Mouse (Mus musculus) embryonic facial prominence, embryonic 15.5 days (tissue): ENCODE results near the gene Rdm1. TPM values are rescaled to one million over a fixed set of nuclear protein-coding genes. Genes with fewer than 3 reads are reported as not detected.
"Not testable (repeated sequence)": the region's sequence is repeated elsewhere in the genome, so short reads cannot be mapped to it uniquely, and the experiment has no call there.

ENCODE experiments used
- ATAC-seq: fragments of 200-750 bp; cut with Nextera tagmentation; 2 replicates; pipeline ENCODE4 v1.8.0; 2017; ENCODE audit warnings: low read depth, moderate TSS enrichment; ENCODE audit not compliant: insufficient number of reproducible peaks, low FRiP score, low TSS enrichment
- H3K27ac ChIP-seq: fragments of 300-500 bp; sonication (generic); replicated peaks from 2 replicates; pipeline ENCODE4 v1.5.1; 2015; ENCODE audit warnings: mild to moderate bottlenecking, inconsistent platforms
- H3K27me3 ChIP-seq: fragments of 300-500 bp; sonication (generic); 2 replicates; pipeline ENCODE4 v1.6.1; 2015; ENCODE audit warnings: inconsistent platforms
- H3K36me3 ChIP-seq: fragments of 300-500 bp; sonication (generic); 2 replicates; pipeline ENCODE4 v1.6.1; 2015; ENCODE audit warnings: mild to moderate bottlenecking, inconsistent platforms
- H3K4me1 ChIP-seq: fragments of 300-500 bp; sonication (generic); 2 replicates; pipeline ENCODE4 v1.6.1; 2015; ENCODE audit warnings: inconsistent platforms
- H3K4me2 ChIP-seq: fragments of 300-500 bp; sonication (generic); replicated peaks from 2 replicates; pipeline ENCODE4 v1.6.1; 2015; ENCODE audit warnings: mild to moderate bottlenecking, inconsistent platforms
- H3K4me3 ChIP-seq: fragments of 300-500 bp; sonication (generic); replicated peaks from 2 replicates; pipeline ENCODE4 v1.5.1; 2015; ENCODE audit warnings: mild to moderate bottlenecking, inconsistent platforms
- H3K9ac ChIP-seq: fragments of 300-500 bp; sonication (generic); 2 replicates; pipeline ENCODE4 v1.6.1; 2015; ENCODE audit warnings: inconsistent platforms
- H3K9me3 ChIP-seq: fragments of 300-500 bp; sonication (generic); replicated peaks from 2 replicates; pipeline ENCODE4 v1.6.1; 2016; ENCODE audit warnings: inconsistent platforms
- WGBS: fragments of 180-500 bp; shearing (Covaris S2); methylation state at CpG from one replicate; pipeline ENCODE4 v1.1.7; 2015; 5-methylcytosine and 5-hydroxymethylcytosine counted together
- polyA plus RNA-seq: library from polyadenylated mRNA; unstranded; fragments of >200 nt; fragmentation: Nextera tagmentation; extraction: Ambion mirVana; gene quantifications from 2 replicates; pipeline ENCODE4 v1.2.1, GENCODE M21; 2015

Gene Rdm1
- 51.1 and 54.6 TPM in 2 replicates for polyA plus RNA-seq

- WGBS = 0% methylated on average over 33 of the region's 34 CpGs
- Histone ChIP-seq H3K27ac (peak within 1 kb of the TSS; percentile 100), H3K9ac (peak within 1 kb of the TSS; percentile 73), H3K4me1 (0 out of 2 replicates have a peak, but pooled peaks cover 3% of the 10 kb centered on the region), H3K27me3 (no peaks in the 10 kb centered on the region), H3K4me3 (peak within 1 kb of the TSS; percentile 65), H3K36me3 (no peaks in the 10 kb centered on the region), H3K4me2 (peak within 1 kb of the TSS; percentile 67), H3K9me3 (no peaks in the 10 kb centered on the region)
- ATAC-seq = peak; percentile 88
These were observed at the start of gene Rdm1 for GRCm38 (mm10) chr11:101626995-101627856. TSS of gene Rdm1 (plus strand) at chr11:101627195.

DNA sequence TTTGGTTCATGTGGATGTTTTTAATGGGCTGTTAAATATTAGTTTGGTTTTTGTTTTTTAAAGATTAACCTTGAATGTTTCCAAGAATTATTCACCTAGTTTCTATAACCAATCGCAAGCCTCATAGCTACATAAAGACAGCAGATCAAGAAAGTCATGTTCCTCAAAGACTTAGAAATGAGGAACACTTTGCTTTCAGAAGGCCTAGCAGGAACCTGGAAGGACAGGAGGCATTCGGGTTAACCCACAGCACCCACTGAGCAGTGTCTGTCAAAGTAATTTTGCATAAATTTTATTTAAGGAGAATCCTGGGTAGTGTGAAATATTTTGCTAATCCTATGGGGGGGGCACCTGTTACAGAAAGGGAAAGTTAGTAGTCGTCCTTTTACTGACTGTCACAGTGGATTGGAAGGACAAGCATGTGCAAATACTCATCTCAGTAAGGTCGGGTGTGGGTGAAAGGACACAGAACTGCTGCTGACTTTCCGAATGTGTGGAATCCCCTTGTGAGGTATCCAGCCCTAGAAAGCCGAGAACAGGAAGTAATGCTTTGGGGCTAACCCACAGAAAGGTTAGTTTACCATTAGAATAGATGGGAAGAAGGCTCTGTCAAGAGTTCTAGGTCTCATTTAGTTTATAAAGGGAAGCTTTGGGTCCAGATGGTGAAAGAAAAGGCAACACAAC, 45.8 kb upstream of the Rdm1 start:
- no peaks in the 10 kb centered on the region for H3K9me3 ChIP-seq
- H3K9ac ChIP-seq = no peak overlapping the region
- H3K27ac ChIP-seq = no peak overlapping the region
- no peak overlapping the region for H3K4me3 ChIP-seq
- no peak for ATAC-seq
- H3K27me3 ChIP-seq = no peaks in the 10 kb centered on the region
- 68% methylated on average over 6 of the region's 6 CpGs for WGBS
- peaks cover 43% of the 10 kb centered on the region for H3K36me3 ChIP-seq
- no peak overlapping the region for H3K4me2 ChIP-seq
- peaks cover 5% of the 10 kb centered on the region; the same call in 1 of the 2 replicates for H3K4me1 ChIP-seq

DNA sequence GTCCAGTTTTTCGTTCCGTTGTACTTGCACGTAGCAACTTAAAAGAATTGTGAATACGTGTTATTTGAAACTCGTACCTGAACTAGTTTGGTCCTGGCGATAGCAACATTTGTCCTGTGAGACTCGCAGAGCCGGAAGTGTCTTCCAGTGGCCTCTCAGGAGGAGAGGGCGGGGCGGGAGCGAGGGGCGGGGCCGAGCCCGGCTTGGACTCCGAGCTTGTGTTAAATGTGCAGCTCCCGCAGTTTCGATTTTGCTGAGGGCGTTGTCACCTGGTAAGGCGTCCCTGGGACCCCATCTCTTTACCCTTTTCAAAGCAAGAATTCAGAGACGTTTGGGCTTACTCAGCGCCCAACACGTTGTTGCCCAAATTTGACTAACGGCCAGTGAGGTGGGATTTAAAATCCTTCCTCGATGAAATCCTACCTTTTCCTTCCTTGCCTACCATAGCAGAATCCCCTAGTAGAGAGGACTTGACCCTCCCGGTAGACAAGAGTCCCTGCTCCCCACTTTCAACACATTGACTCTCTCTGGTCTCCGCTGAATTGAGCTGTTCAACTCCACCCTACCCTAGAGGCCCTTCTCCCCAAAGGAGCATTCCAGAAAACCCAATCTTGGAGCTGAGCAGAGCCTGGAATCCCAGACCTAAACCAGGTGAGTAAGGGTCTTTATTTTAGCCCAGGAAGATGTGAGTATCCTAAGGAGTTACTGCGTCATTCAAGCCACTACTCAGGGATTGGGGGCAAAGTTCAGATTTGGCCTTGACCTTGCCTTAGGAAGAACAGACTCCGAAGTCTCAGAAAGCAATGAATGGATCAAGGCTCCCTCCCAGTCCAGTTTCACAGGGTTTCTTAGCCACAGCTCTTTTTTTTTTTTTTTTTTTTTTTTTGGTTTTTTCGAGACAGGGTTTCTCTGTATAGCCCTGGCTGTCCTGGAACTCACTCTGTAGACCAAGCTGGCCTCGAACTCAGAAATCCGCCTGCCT, 44.6 kb upstream of the Rdm1 start, which contains the start of gene Tmem106a:
Gene Tmem106a (plus strand): TSS at position 189 of the 982 bp plus-strand sequence.
- 17% methylated on average over 31 of the region's 31 CpGs for WGBS
- Histone ChIP-seq H3K9ac (0 out of 2 replicates have a peak within 1 kb of the TSS, but pooled peaks have one; percentile 7), H3K27me3 (no peaks in the 10 kb centered on the region), H3K4me1 (peaks cover 5% of the 10 kb centered on the region; the same call in 1 of the 2 replicates), H3K27ac (0 out of 2 replicates have a peak within 1 kb of the TSS, but pooled peaks have one; percentile 5), H3K9me3 (no peaks in the 10 kb centered on the region), H3K4me2 (peak within 1 kb of the TSS; percentile 54), H3K36me3 (peaks cover 37% of the 10 kb centered on the region), H3K4me3 (peak within 1 kb of the TSS; percentile 47)
- no peak; the same call in 1 of the 2 replicates for ATAC-seq

DNA sequence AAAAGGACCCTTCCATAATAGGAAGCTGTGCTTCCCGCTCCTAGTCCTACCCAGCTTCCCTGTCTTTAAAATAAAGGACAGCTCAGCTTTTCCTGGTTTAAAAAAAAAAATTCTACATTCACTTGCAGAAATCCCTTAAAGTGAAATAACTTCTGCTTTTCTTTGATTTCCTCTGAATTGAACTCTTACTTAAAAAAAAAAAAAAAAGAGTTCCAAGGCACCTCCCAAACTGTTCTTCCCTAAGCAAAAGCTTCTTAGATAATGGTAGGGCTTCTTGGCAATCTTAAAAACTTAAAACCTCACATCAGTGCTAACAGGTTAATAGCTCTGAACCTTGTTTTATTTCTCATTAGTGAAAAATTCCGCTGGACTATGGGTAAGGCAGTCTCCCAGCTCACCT, 43.8 kb upstream of the Rdm1 start:
- Histone ChIP-seq H3K27ac (no peak overlapping the region), H3K4me3 (no peak overlapping the region), H3K36me3 (peaks cover 28% of the 10 kb centered on the region), H3K4me1 (peaks cover 5% of the 10 kb centered on the region; the same call in 1 of the 2 replicates), H3K27me3 (no peaks in the 10 kb centered on the region), H3K9ac (no peak overlapping the region), H3K4me2 (no peak overlapping the region), H3K9me3 (no peaks in the 10 kb centered on the region)
- ATAC-seq = no peak
- WGBS = 87% methylated on average over 2 of the region's 2 CpGs

DNA sequence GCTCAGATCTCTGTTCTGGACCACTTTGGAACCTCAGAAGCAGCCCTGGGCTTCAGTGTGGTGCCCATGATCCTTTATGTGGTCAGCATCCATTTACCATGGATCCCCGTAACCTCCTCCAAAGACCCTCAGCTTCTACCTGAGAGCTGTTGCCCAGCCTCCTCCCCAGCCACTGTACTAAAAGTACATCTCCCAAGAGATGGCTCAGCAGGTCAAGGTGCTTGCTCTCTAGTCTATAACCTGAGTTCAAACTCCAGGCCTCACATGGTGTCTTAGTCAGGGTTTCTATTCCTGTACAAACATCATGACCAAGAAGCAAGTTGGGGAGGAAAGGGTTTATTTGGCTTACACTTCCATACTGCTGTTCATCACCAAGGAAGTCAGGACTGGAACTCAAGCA, 42.0 kb upstream of the Rdm1 start:
- not testable (repeated sequence) for H3K4me3 ChIP-seq, H3K27ac ChIP-seq, H3K9me3 ChIP-seq, H3K4me2 ChIP-seq, ATAC-seq, H3K27me3 ChIP-seq, H3K4me1 ChIP-seq, H3K9ac ChIP-seq
- 97% methylated on average over 1 of the region's 1 CpGs for WGBS
- peaks cover 14% of the 10 kb centered on the region; the same call in 1 of the 2 replicates for H3K36me3 ChIP-seq

- Histone ChIP-seq H3K4me3 (no peak overlapping the region), H3K9ac (no peak overlapping the region), H3K36me3 (peaks cover 7% of the 10 kb centered on the region; the same call in 1 of the 2 replicates), H3K27me3 (no peaks in the 10 kb centered on the region), H3K4me2 (no peak overlapping the region), H3K9me3 (no peaks in the 10 kb centered on the region), H3K27ac (no peak overlapping the region), H3K4me1 (peaks cover 5% of the 10 kb centered on the region; the same call in 1 of the 2 replicates)
- ATAC-seq = no peak
- WGBS = 70% methylated on average over 4 of the region's 4 CpGs
These were observed 41.2 kb upstream of the Rdm1 start for GRCm38 (mm10) chr11:101585805-101586204.

GRCm38 (mm10) chr11:101587676-101588075, 39.3 kb upstream of the Rdm1 start:
- 82% methylated on average over 10 of the region's 10 CpGs for WGBS
- H3K4me2 ChIP-seq = no peak overlapping the region
- H3K27ac ChIP-seq = no peak overlapping the region
- no peak overlapping the region for H3K4me3 ChIP-seq
- no peaks in the 10 kb centered on the region for H3K27me3 ChIP-seq
- no peak overlapping the region for H3K9ac ChIP-seq
- peaks cover 7% of the 10 kb centered on the region; the same call in 1 of the 2 replicates for H3K36me3 ChIP-seq
- no peaks in the 10 kb centered on the region for H3K9me3 ChIP-seq
- ATAC-seq = no peak
- H3K4me1 ChIP-seq = no peaks in the 10 kb centered on the region

GRCm38 (mm10) chr11:101588868-101589267, 38.1 kb upstream of the Rdm1 start:
- Histone ChIP-seq H3K27ac (no peak overlapping the region), H3K4me3 (no peak overlapping the region), H3K36me3 (peaks cover 7% of the 10 kb centered on the region; the same call in 1 of the 2 replicates), H3K9ac (no peak overlapping the region), H3K27me3 (no peaks in the 10 kb centered on the region), H3K9me3 (no peaks in the 10 kb centered on the region), H3K4me2 (no peak overlapping the region), H3K4me1 (no peaks in the 10 kb centered on the region)
- no peak for ATAC-seq
- WGBS = 87% methylated on average over 7 of the region's 7 CpGs

- H3K9ac ChIP-seq = no peak overlapping the region
- no peak for ATAC-seq
- no peak overlapping the region for H3K4me2 ChIP-seq
- H3K4me3 ChIP-seq = no peak overlapping the region
- H3K9me3 ChIP-seq = no peaks in the 10 kb centered on the region
- 29% methylated on average over 5 of the region's 5 CpGs for WGBS
- peaks cover 7% of the 10 kb centered on the region; the same call in 1 of the 2 replicates for H3K36me3 ChIP-seq
- H3K27ac ChIP-seq = no peak overlapping the region
- H3K27me3 ChIP-seq = no peaks in the 10 kb centered on the region
- H3K4me1 ChIP-seq = no peaks in the 10 kb centered on the region
These were observed 37.6 kb upstream of the Rdm1 start for GRCm38 (mm10) chr11:101589444-101589843.

- ATAC-seq = no peak
- 67% methylated on average over 12 of the region's 12 CpGs for WGBS
- Histone ChIP-seq H3K9ac (no peak overlapping the region), H3K9me3 (no peaks in the 10 kb centered on the region), H3K4me2 (no peak overlapping the region), H3K4me3 (no peak overlapping the region), H3K36me3 (peaks cover 7% of the 10 kb centered on the region; the same call in 1 of the 2 replicates), H3K4me1 (no peaks in the 10 kb centered on the region), H3K27ac (no peak overlapping the region), H3K27me3 (no peaks in the 10 kb centered on the region)
These were observed 36.9 kb upstream of the Rdm1 start for GRCm38 (mm10) chr11:101589989-101590624.
